Mouse (Mus musculus): ENCODE measurements around the gene Serpina16. TPM values are rescaled to one million over a fixed set of nuclear protein-coding genes. Genes with fewer than 3 reads are reported as not detected.
A peak's percentile ranks its signal among the peaks of the same experiment; 100 is the strongest.

The Serpina16 gene
- total RNA-seq, 2 experiments from 2014 or later, result not detected

- no peak for ATAC-seq (replicated peaks; ENCODE audit: low FRiP score, low TSS enrichment, poor library complexity, severe bottlenecking)
Observed at GRCm38 (mm10) chr12:103660076-103660475, 15.9 kb downstream of the Serpina16 start.

GRCm38 (mm10) chr12:103659171-103659570 lies 16.8 kb downstream of the Serpina16 start:
- ATAC-seq (replicated peaks; ENCODE audit: low FRiP score, low TSS enrichment, poor library complexity, severe bottlenecking), result no peak

- ATAC-seq (replicated peaks; ENCODE audit: low FRiP score, low TSS enrichment, poor library complexity, severe bottlenecking), result no peak
Observed at GRCm38 (mm10) chr12:103657991-103658390, 17.9 kb downstream of the Serpina16 start.

GRCm38 (mm10) chr12:103656848-103657626 lies 18.9 kb downstream of the Serpina16 start, which contains the start of gene Serpina6:
Gene Serpina6, minus strand, starts transcription at chr12:103657212.
- no peak for ATAC-seq (replicated peaks; ENCODE audit: low FRiP score, low TSS enrichment, poor library complexity, severe bottlenecking)

- 0 out of 2 replicates have a peak, but pooled peaks have one; percentile 18 for ATAC-seq (replicated peaks; ENCODE audit: low FRiP score, low TSS enrichment, poor library complexity, severe bottlenecking)
Observed at GRCm38 (mm10) chr12:103655123-103656044, 20.6 kb downstream of the Serpina16 start.

GRCm38 (mm10) chr12:103653836-103654235 lies 22.1 kb downstream of the Serpina16 start:
- no peak for ATAC-seq (replicated peaks; ENCODE audit: low FRiP score, low TSS enrichment, poor library complexity, severe bottlenecking)

GRCm38 (mm10) chr12:103646314-103646713 lies 29.6 kb downstream of the Serpina16 start:
- no peak for ATAC-seq (replicated peaks; ENCODE audit: low FRiP score, low TSS enrichment, poor library complexity, severe bottlenecking)

- ATAC-seq (replicated peaks; ENCODE audit: low FRiP score, low TSS enrichment, poor library complexity, severe bottlenecking), result no peak
Observed at GRCm38 (mm10) chr12:103644601-103645000, 31.3 kb downstream of the Serpina16 start.

- ATAC-seq (replicated peaks; ENCODE audit: low FRiP score, low TSS enrichment, poor library complexity, severe bottlenecking), result no peak
Observed at GRCm38 (mm10) chr12:103643818-103644217, 32.1 kb downstream of the Serpina16 start.

- ATAC-seq (replicated peaks; ENCODE audit: low FRiP score, low TSS enrichment, poor library complexity, severe bottlenecking), result peak; percentile 77; the same call in 1 of the 2 replicates
Observed at GRCm38 (mm10) chr12:103643336-103643735, 32.6 kb downstream of the Serpina16 start.

- no peak for ATAC-seq (replicated peaks; ENCODE audit: low FRiP score, low TSS enrichment, poor library complexity, severe bottlenecking)
Observed at GRCm38 (mm10) chr12:103635846-103636245, 40.1 kb downstream of the Serpina16 start.

- no peak for ATAC-seq (replicated peaks; ENCODE audit: low FRiP score, low TSS enrichment, poor library complexity, severe bottlenecking)
Observed at GRCm38 (mm10) chr12:103634430-103634829, 41.5 kb downstream of the Serpina16 start.

- no peak for ATAC-seq (replicated peaks; ENCODE audit: low FRiP score, low TSS enrichment, poor library complexity, severe bottlenecking)
Observed at GRCm38 (mm10) chr12:103631203-103631612, 44.7 kb downstream of the Serpina16 start, which contains the start of gene Serpina10. Gene Serpina10, minus strand, starts transcription at chr12:103631444.

Other genes with a start within 250 kb of the Serpina16 start
- gene Ifi27, start 241.9 kb downstream of the Serpina16 start, total RNA-seq (2014; fragmentation: Nextera tagmentation), result 59.7 and 125 TPM in 2 replicates
- 38.8 and 40.3 TPM in 2 replicates for gene Ifi27, start 241.9 kb downstream of the Serpina16 start, total RNA-seq (2017)
- 11.1 and 12.0 TPM in 2 replicates for gene Ifi27l2a, start 232.5 kb downstream of the Serpina16 start, total RNA-seq (2014; fragmentation: Nextera tagmentation)
- 2.9 and 11.7 TPM in 2 replicates for gene Ifi27l2a, start 232.5 kb downstream of the Serpina16 start, total RNA-seq (2017)
- not detected in 2 replicates for gene Ifi27l2b, start 218.9 kb downstream of the Serpina16 start, total RNA-seq (2014; fragmentation: Nextera tagmentation)
- not detected in 2 replicates for gene Ifi27l2b, start 218.9 kb downstream of the Serpina16 start, total RNA-seq (2017)
- 0.50 TPM in 1 of 2 replicates, not detected in the other for gene Ppp4r4, start 143.9 kb downstream of the Serpina16 start, total RNA-seq (2014; fragmentation: Nextera tagmentation)
- gene Ppp4r4, start 143.9 kb downstream of the Serpina16 start, total RNA-seq (2017), result 0.27 TPM in 1 of 2 replicates, not detected in the other
- gene Serpina10, start 44.7 kb downstream of the Serpina16 start, total RNA-seq (2014; fragmentation: Nextera tagmentation), result not detected in 2 replicates
- not detected in 2 replicates for gene Serpina10, start 44.7 kb downstream of the Serpina16 start, total RNA-seq (2017)
- gene Serpina6, start 18.9 kb downstream of the Serpina16 start, total RNA-seq (2014; fragmentation: Nextera tagmentation), result not detected in 2 replicates
- not detected in 2 replicates for gene Serpina6, start 18.9 kb downstream of the Serpina16 start, total RNA-seq (2017)
- not detected in 2 replicates for gene Serpina1f, start 19.4 kb upstream of the Serpina16 start, total RNA-seq (2014; fragmentation: Nextera tagmentation)
- gene Serpina1f, start 19.4 kb upstream of the Serpina16 start, total RNA-seq (2017), result not detected in 2 replicates
- not detected in 2 replicates for gene Serpina1d, start 97.5 kb upstream of the Serpina16 start, total RNA-seq (2014; fragmentation: Nextera tagmentation)
- gene Serpina1d, start 97.5 kb upstream of the Serpina16 start, total RNA-seq (2017), result not detected in 2 replicates
- not detected in 2 replicates for gene Serpina1b, start 154.2 kb upstream of the Serpina16 start, total RNA-seq (2014; fragmentation: Nextera tagmentation)
- not detected in 2 replicates for gene Serpina1b, start 154.2 kb upstream of the Serpina16 start, total RNA-seq (2017)
- not detected in 2 replicates for gene Serpina1a, start 187.4 kb upstream of the Serpina16 start, total RNA-seq (2014; fragmentation: Nextera tagmentation)
- gene Serpina1a, start 187.4 kb upstream of the Serpina16 start, total RNA-seq (2017), result not detected in 2 replicates
- gene Serpina1c, start 228.7 kb upstream of the Serpina16 start, total RNA-seq (2014; fragmentation: Nextera tagmentation), result not detected in 2 replicates
- gene Serpina1c, start 228.7 kb upstream of the Serpina16 start, total RNA-seq (2017), result not detected in 2 replicates